Mouse (Mus musculus): Measurements from ENCODE around the gene Clcnka.

Gene Clcnka

GRCm38 (mm10) chr4:141420886-141421285 lies 22.4 kb upstream of the Clcnka start:
- no peak for DNase-seq

GRCm38 (mm10) chr4:141420192-141420829 lies 21.8 kb upstream of the Clcnka start, which contains the start of gene Hspb7:
Hspb7 (plus strand) TSS chr4:141420779.
- no peak for DNase-seq

DNA sequence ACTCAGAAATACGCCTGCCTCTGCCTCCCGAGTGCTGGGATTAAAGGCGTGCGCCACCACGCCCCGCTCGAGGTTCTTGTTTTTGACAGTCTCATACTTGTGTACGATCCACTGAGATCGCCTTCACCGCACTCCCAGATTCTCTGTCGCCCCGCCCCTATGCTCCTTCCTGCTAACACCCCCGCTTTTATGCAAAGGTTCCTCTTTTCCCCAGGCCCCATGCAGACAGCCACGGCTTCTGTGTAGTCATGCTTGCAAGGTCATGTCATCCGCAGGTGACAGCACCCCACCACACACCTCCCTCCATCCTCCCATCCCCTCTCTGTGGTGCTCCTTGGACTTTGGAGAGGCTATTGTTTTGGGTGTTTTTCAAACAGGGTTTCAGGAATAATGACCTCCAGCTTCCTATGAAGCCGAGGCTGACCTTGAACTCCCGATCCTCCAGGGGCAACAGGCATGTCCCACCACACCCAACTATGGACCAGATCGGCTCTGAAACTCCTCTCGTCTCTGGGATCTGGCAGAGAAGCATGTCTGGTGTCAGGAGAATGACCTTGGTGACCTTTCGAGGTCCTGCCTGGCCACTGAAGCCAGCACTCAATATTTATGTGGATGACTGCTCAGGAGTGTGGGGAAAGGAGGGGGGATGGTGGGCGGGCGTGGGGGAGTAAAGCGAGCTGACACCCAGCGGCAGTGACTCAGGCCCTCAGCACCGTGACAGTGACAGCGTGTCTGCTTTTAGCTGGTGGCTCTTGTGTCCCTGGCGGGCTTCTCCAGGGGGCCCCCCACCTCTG lies 21.1 kb upstream of the Clcnka start:
- DNase-seq, result no peak

DNA sequence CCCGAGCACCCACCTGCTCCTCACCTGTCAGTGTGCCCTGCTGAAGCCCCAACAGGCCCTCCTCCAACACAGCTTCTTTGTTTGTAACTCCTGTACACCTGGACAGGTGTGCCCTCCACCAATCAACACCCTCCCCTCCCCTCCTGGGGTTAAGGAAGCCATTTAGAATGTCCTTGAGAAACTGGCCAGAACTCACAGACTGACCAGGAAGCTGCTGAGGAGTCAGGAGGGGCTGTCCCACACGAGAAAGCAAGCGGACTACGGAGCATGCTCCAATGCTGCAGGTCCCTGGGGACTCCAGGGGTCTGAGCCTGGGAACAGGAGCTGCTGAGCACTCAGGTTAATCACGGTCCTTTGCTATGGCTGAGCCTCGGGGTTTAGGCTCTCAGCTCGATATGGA lies 17.4 kb upstream of the Clcnka start, which contains the start of gene Clcnkb:
Gene Clcnkb, minus strand, starts transcription at position 91 of the 400 bp plus-strand sequence.
- DNase-seq, result no peak

GRCm38 (mm10) chr4:141411430-141411992 lies 13.0 kb upstream of the Clcnka start:
- DNase-seq, result peak; percentile 48 to 53

- DNase-seq, result no peak
Observed at GRCm38 (mm10) chr4:141408577-141408976, 10.1 kb upstream of the Clcnka start.

DNA sequence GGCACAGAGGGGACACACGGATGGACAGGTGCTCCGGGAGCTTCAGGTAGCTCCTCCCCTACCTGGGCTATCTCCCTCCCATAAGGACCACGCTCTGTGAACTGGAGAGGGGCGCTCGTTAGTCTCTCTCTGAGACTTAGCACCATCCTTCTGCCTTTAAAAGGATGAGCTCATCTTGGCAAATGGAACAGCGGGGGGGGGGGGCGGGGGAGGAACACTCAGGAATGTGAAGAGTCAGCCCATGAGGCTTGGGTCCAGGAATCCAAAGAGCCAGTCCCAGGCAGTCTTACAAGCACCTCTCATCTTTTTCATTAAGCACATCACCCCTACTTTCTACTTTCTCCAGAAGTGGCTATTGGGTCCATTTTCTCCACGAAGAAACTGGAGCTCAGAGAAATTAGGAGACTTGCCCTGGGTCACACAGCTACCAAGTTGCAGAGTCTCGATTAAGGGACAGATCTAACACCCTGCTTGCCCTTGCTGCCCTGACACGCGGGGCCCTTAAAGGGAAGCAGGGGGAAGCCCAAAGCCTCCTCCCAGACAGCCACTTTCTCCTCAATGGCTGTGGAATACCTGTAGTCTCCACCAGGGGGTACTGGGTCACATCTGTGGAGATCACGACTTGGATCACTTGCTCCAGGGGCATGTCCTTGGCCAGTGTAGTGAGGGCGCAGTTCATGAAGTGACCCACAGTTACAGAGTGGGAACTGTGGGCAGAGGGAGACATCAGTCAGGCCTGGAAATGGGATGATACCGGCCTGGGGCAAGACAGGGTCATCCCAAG lies 8.2 kb upstream of the Clcnka start:
- peak; percentile 54 to 65 for DNase-seq

- DNase-seq, result no peak
Observed at GRCm38 (mm10) chr4:141405314-141405622, 6.7 kb upstream of the Clcnka start.

GRCm38 (mm10) chr4:141404518-141405313 lies 6.2 kb upstream of the Clcnka start:
- peak; percentile 94 to 96 for DNase-seq

GRCm38 (mm10) chr4:141400171-141400570 lies 1.6 kb upstream of the Clcnka start:
- DNase-seq, result no peak

GRCm38 (mm10) chr4:141397861-141398260 lies 663 bp downstream of the Clcnka start:
- DNase-seq, result no peak

- DNase-seq, result no peak
Observed at GRCm38 (mm10) chr4:141394751-141395150, 3.8 kb downstream of the Clcnka start.

GRCm38 (mm10) chr4:141391293-141391692 lies 7.2 kb downstream of the Clcnka start:
- no peak for DNase-seq

GRCm38 (mm10) chr4:141389366-141390150 lies 9.0 kb downstream of the Clcnka start:
- no peak for DNase-seq

GRCm38 (mm10) chr4:141387933-141388332 lies 10.6 kb downstream of the Clcnka start:
- no peak for DNase-seq

- DNase-seq, result peak; percentile 87 to 88
Observed at GRCm38 (mm10) chr4:141387093-141387784, 11.3 kb downstream of the Clcnka start.

- DNase-seq, result no peak
Observed at GRCm38 (mm10) chr4:141386150-141386549, 12.4 kb downstream of the Clcnka start.

GRCm38 (mm10) chr4:141385275-141385674 lies 13.2 kb downstream of the Clcnka start:
- peak; percentile 77 to 87 for DNase-seq

- peak; percentile 50 to 53 for DNase-seq
Observed at GRCm38 (mm10) chr4:141382406-141382805, 16.1 kb downstream of the Clcnka start.

DNA sequence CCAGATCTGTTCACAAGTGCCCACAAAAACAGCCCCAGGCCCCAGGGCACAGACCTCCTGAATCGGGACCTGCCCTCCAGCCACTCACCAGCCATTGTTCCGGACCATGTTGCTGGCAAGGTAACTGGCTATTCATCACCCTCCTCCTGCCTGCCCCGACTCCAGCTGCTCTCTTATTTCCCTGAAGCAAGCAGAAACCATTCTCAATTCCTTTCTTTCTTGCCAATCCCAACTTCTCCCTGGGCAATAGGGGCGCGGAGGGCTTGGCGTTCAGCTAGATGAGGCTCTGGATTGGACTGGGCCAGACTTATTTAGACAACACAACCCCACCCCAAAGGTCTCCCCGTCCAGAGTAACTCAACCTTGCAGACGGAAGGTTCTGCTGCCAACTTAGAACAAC lies 18.9 kb downstream of the Clcnka start:
- peak in 1 of 2 experiments; percentile 44 for DNase-seq

DNA sequence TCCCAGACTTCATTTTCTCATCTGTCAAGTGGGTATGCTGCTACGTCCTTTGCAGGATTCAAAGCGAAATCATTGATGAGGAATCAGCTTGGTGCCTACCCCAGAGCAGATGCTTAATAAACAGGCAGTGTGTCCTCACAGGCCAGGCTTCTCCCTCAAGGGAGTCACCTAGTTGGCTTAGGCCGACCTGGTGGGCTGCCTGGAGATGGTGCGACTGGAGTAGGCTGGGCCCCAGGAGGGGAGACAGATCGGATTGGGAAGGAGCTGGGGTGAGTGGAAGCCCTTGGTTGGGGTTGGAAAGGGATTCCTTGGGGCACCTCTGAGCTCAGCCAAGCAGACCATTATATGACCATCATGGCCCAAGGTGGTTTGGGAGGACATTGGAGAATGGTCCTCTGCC lies 26.1 kb downstream of the Clcnka start:
- DNase-seq, result no peak
